Mouse (Mus musculus): ENCODE measurements around the gene Mageh1. TPM values are rescaled to one million over a fixed set of nuclear protein-coding genes. Genes with fewer than 3 reads are reported as not detected.

The Mageh1 gene
- 1.4 TPM for polyA plus RNA-seq (2014; fragmentation: Illumina TruSeq; extraction: RNeasy Lipid Tissue Mini Kit (QIAGEN cat#74804); ENCODE audit: low read depth, low replicate concordance)

GRCm38 (mm10) chrX:153037087-153037971 is at the start of gene Mageh1:
Mageh1 (minus strand) TSS chrX:153037575.

GRCm38 (mm10) chrX:153006387-153006841 is 31.0 kb downstream of the Mageh1 start, which contains the start of gene Usp51:
Usp51 (plus strand) TSS chrX:153006469.

Other genes starting within 250 kb of the Mageh1 start
- gene Usp51, start 31.1 kb downstream of the Mageh1 start, polyA plus RNA-seq (2014; fragmentation: Illumina TruSeq; extraction: RNeasy Lipid Tissue Mini Kit (QIAGEN cat#74804); ENCODE audit: low read depth, low replicate concordance), result 4.1 TPM
- gene Foxr2, start 81.2 kb upstream of the Mageh1 start, polyA plus RNA-seq (2014; fragmentation: Illumina TruSeq; extraction: RNeasy Lipid Tissue Mini Kit (QIAGEN cat#74804); ENCODE audit: low read depth, low replicate concordance), result not detected
- 27.2 TPM for gene Rragb, start 102.4 kb upstream of the Mageh1 start, polyA plus RNA-seq (2014; fragmentation: Illumina TruSeq; extraction: RNeasy Lipid Tissue Mini Kit (QIAGEN cat#74804); ENCODE audit: low read depth, low replicate concordance)
- 2.6 TPM for gene Klf8, start 199.9 kb upstream of the Mageh1 start, polyA plus RNA-seq (2014; fragmentation: Illumina TruSeq; extraction: RNeasy Lipid Tissue Mini Kit (QIAGEN cat#74804); ENCODE audit: low read depth, low replicate concordance)

Measured in testis, adult 10 weeks (tissue).